Mouse (Mus musculus): ENCODE measurements around the gene Hist1h2bb. TPM values are rescaled to one million over a fixed set of nuclear protein-coding genes. Genes with fewer than 3 reads are reported as not detected.
"Not testable (repeated sequence)": the region's sequence is repeated elsewhere in the genome, so short reads cannot be mapped to it uniquely, and the experiment has no call there.

Hist1h2bb gene
- polyA plus RNA-seq, 1 experiment from 2014 or later: 2.4 TPM

DNA sequence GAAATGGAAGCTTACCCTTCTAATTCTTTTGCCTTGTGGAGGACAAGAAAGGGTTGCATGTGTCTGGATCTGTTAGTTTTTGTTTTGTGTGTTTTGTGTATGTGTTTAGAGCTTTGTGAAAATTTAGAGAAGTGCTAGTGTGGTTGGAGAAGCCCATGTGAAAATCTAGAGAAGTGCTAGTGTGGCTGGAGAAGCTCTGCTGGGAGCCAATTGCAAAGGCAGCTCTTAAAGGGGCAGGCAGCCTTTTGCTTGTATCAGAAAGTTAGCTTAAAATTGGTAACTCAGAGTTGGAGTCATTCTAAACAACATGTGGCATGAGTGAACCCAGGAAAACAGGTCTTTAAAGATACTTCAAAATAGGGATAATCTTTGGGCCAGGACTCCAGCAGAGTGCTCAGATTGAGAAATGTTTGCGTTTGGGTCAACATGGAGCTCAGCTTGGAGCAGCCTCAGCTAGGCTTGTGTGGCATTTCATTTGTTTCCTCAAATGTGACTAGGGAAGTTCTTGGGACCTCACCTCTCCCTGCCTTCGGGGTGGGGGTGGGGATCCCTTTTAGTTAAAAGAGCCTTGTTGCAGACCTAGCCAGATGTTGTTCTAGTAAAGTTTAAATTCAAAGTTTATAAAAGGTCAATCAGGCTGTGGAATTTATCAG lies 28.8 kb upstream of the Hist1h2bb start:
- WGBS: 22% methylated on average over 2 of the region's 2 CpGs
- not testable (repeated sequence) for DNase-seq (ENCODE audit: low spot score); H3K4me3 ChIP-seq (ENCODE audit: low read depth, low read length); H3K9ac ChIP-seq (ENCODE audit: low read length); H3K27me3 ChIP-seq (ENCODE audit: control insufficient read depth, insufficient read depth, low read length); H3K4me2 ChIP-seq (ENCODE audit: low read depth); ATAC-seq (ENCODE audit: insufficient read depth, low FRiP score, low TSS enrichment); H3K4me1 ChIP-seq (ENCODE audit: control insufficient read depth, insufficient read depth, low read length); H3K9me3 ChIP-seq (ENCODE audit: control insufficient read depth, low read length); H3K27ac ChIP-seq (ENCODE audit: low read depth, low read length); H3K36me3 ChIP-seq (ENCODE audit: control insufficient read depth, insufficient read depth, low read length)

DNA sequence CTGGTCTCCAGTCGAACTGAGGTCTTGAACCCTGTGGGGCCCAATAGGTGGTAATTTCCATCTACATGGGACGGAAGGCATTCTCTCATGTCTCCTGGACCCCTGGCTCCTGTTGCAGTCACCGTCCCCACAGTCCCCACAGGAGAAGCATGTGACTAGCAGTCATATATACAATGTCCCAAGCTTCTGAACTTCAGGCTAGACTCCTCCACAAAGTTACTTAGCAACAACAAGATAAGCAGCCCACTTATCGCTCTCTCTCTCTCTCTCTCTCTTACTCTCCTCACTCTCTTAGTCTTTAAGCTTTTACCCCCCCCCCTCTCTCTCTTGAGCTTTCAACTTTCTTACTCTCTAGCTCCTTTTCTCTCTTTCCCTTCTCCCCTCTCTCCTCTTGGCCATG lies 22.3 kb upstream of the Hist1h2bb start:
- Histone ChIP-seq H3K9me3 (ENCODE audit: control insufficient read depth, low read length) (no peaks in the 10 kb centered on the region), H3K9ac (ENCODE audit: low read length) (no peak overlapping the region), H3K36me3 (ENCODE audit: control insufficient read depth, insufficient read depth, low read length) (no peaks in the 10 kb centered on the region), H3K4me3 (ENCODE audit: low read depth, low read length) (no peak overlapping the region), H3K27me3 (ENCODE audit: control insufficient read depth, insufficient read depth, low read length) (no peaks in the 10 kb centered on the region), H3K4me1 (ENCODE audit: control insufficient read depth, insufficient read depth, low read length) (no peaks in the 10 kb centered on the region), H3K27ac (ENCODE audit: low read depth, low read length) (no peak overlapping the region), H3K4me2 (ENCODE audit: low read depth) (no peak overlapping the region)
- 95% methylated on average over 4 of the region's 4 CpGs for WGBS
- ATAC-seq (ENCODE audit: insufficient read depth, low FRiP score, low TSS enrichment): no peak
- no peak for DNase-seq (ENCODE audit: low spot score)

DNA sequence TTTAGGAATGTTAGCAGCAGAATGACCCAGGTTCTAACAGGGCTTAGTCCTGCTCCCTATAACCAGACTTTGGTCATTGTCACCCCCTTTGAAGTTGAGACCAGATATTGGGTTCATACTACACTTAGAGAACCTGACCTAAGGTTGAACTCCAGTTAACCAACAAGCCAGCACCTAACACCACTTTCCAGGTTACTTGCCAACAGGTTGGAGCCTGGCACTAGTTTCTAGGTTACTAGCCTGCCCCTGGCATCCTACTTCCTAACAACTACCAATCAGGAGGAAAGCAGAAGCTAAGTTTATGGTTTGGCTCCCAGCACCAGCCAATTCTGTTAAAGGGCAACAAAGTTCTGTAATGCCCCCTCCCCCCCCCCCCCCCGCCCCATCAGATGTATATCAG lies 21.3 kb upstream of the Hist1h2bb start:
- H3K27ac ChIP-seq (ENCODE audit: low read depth, low read length): no peak overlapping the region
- 40% methylated on average over 1 of the region's 1 CpGs for WGBS
- no peaks in the 10 kb centered on the region for H3K27me3 ChIP-seq (ENCODE audit: control insufficient read depth, insufficient read depth, low read length)
- no peak overlapping the region for H3K4me3 ChIP-seq (ENCODE audit: low read depth, low read length)
- H3K4me1 ChIP-seq (ENCODE audit: control insufficient read depth, insufficient read depth, low read length): no peaks in the 10 kb centered on the region
- H3K9me3 ChIP-seq (ENCODE audit: control insufficient read depth, low read length): no peaks in the 10 kb centered on the region
- DNase-seq (ENCODE audit: low spot score) (no peak), ATAC-seq (ENCODE audit: insufficient read depth, low FRiP score, low TSS enrichment) (no peak)
- H3K4me2 ChIP-seq (ENCODE audit: low read depth): no peak overlapping the region
- H3K9ac ChIP-seq (ENCODE audit: low read length): no peak overlapping the region
- H3K36me3 ChIP-seq (ENCODE audit: control insufficient read depth, insufficient read depth, low read length): no peaks in the 10 kb centered on the region

DNA sequence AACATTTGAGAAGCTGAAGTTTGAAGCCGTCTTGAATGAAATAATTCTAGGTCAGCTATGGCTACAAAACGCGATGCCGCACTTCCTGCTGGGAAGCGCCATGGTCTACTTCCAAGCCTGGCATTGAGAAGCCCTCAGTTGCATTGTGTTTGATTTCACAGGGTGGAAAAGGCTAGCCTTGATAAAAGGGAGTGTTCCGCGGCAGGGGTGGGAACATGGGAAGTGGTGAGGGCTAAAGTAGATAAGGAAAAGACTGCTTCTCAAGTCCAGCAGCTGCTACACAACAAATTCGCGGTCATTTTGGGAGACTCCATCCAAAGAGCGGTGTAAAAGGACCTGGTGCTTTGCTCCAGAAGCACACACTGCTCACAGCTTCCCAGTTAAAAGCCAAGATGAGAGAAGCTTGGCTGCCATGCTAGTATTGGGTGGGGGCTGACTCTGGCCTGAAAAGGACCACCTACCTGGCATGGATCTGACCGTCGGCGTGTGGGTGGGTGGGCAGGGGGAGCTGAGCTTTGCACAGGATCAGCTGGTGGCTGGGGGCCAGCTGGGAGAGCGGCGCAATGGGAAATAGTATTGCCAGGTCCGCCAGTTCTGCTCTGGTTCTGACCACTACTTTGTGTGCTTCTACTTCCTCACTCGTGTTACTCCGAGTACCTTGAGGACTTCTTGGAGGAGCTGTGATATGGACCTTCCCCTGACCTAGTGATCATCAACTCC lies 17.9 kb upstream of the Hist1h2bb start:
- DNase-seq (ENCODE audit: low spot score): no peak
- Histone ChIP-seq H3K9me3 (ENCODE audit: control insufficient read depth, low read length) (no peaks in the 10 kb centered on the region), H3K36me3 (ENCODE audit: control insufficient read depth, insufficient read depth, low read length) (no peaks in the 10 kb centered on the region), H3K27ac (ENCODE audit: low read depth, low read length) (no peak overlapping the region), H3K9ac (ENCODE audit: low read length) (no peak overlapping the region), H3K4me1 (ENCODE audit: control insufficient read depth, insufficient read depth, low read length) (no peaks in the 10 kb centered on the region), H3K4me2 (ENCODE audit: low read depth) (no peak overlapping the region), H3K4me3 (ENCODE audit: low read depth, low read length) (no peak overlapping the region), H3K27me3 (ENCODE audit: control insufficient read depth, insufficient read depth, low read length) (no peaks in the 10 kb centered on the region)
- 87% methylated on average over 18 of the region's 18 CpGs for WGBS
- no peak for ATAC-seq (ENCODE audit: insufficient read depth, low FRiP score, low TSS enrichment)

DNA sequence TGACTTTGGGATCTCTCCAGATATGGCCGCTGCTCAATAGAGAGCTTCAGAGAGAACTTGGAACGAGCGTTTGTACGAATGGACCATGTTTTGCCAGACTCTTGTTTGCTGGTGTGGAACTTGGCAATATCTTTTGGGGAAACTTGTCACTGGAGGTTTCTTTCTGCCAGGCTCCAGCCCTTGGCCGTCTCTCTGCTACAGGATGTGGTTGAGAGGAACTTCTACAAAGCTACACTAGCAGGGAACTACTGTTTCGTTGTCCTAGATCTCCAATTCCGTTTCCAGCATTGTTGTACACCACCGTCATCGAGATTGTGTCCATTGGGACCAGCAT lies 17.4 kb upstream of the Hist1h2bb start:
- Histone ChIP-seq H3K4me3 (ENCODE audit: low read depth, low read length) (no peak overlapping the region), H3K9ac (ENCODE audit: low read length) (no peak overlapping the region), H3K4me2 (ENCODE audit: low read depth) (no peak overlapping the region), H3K9me3 (ENCODE audit: control insufficient read depth, low read length) (no peaks in the 10 kb centered on the region), H3K36me3 (ENCODE audit: control insufficient read depth, insufficient read depth, low read length) (no peaks in the 10 kb centered on the region), H3K27ac (ENCODE audit: low read depth, low read length) (no peak overlapping the region), H3K27me3 (ENCODE audit: control insufficient read depth, insufficient read depth, low read length) (no peaks in the 10 kb centered on the region), H3K4me1 (ENCODE audit: control insufficient read depth, insufficient read depth, low read length) (no peaks in the 10 kb centered on the region)
- DNase-seq (ENCODE audit: low spot score): no peak
- ATAC-seq (ENCODE audit: insufficient read depth, low FRiP score, low TSS enrichment): no peak
- 93% methylated on average over 9 of the region's 9 CpGs for WGBS

DNA sequence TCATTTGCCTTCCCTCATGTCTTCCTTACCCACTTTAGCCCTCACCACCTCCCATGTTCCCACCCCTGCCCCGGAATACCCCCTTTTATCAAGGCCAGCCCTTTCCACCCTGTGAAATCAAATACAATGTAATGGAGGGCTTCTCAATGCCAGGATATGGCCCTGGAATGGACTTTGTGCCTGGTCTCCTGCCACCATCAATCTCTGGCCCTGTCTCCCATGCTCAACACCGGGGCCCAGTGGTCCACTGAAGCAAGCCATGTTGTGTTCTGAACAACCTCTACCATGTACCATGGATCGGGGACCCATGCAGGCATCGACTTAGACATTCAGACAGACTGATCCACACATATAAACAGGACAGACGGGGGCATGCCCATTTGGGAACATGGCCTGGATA lies 16.8 kb upstream of the Hist1h2bb start:
- 94% methylated on average over 5 of the region's 5 CpGs for WGBS
- Histone ChIP-seq H3K4me1 (ENCODE audit: control insufficient read depth, insufficient read depth, low read length) (no peaks in the 10 kb centered on the region), H3K27me3 (ENCODE audit: control insufficient read depth, insufficient read depth, low read length) (no peaks in the 10 kb centered on the region), H3K36me3 (ENCODE audit: control insufficient read depth, insufficient read depth, low read length) (no peaks in the 10 kb centered on the region), H3K27ac (ENCODE audit: low read depth, low read length) (no peak overlapping the region), H3K9ac (ENCODE audit: low read length) (no peak overlapping the region), H3K4me2 (ENCODE audit: low read depth) (no peak overlapping the region), H3K9me3 (ENCODE audit: control insufficient read depth, low read length) (no peaks in the 10 kb centered on the region), H3K4me3 (ENCODE audit: low read depth, low read length) (no peak overlapping the region)
- ATAC-seq (ENCODE audit: insufficient read depth, low FRiP score, low TSS enrichment) (no peak), DNase-seq (ENCODE audit: low spot score) (no peak)

DNA sequence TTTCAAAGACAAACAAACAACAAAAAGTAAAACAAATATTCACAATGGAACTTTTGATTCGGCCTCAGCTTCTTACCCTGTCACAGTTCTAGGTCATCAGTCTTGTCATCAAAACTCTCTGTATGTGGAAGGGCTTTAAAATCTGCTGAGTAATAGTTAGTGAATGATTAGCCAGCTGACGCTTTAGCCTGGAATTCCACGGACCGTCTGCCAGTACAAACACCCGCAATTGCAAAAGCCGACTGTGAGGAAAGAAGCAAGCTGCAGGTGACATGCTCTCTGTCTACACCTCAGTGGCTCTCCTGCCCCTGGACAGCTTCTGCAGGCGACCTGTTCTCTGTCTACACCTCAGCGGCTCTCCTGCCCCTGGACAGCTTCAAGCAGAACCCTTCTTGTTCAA lies 16.1 kb upstream of the Hist1h2bb start:
- no peak for DNase-seq (ENCODE audit: low spot score)

DNA sequence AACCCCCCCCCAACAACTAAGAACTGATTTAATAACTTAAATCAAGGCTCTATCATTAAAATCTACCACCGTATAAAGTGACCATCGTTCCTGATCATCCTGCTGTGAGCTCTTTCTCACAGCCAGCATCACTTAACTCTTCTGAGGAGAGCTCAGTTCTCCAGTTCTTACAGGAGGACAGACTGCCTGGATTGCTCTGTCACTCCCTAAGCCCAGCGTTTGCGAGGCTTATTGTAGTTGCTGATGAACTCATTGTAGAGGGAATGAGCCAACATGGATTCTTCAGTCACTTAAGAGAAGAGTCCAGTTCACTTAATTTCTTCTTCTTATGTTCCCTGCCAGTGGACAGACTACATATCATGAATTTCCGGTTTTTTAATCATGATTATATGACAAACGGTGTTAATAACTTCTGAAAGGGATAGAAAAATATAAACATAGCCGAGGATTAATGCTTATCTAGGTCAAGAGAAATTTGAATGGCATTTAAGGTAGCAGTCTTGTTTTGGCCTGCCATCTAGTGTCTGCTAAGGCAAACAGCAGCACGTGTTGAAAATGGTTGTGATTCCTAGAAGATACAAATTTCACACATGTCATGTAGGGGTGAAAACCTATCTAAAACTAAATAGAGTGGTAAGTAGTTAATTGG lies 14.3 kb upstream of the Hist1h2bb start:
- no peaks in the 10 kb centered on the region for H3K36me3 ChIP-seq (ENCODE audit: control insufficient read depth, insufficient read depth, low read length)
- WGBS: 28% methylated on average over 8 of the region's 8 CpGs
- no peaks in the 10 kb centered on the region for H3K27me3 ChIP-seq (ENCODE audit: control insufficient read depth, insufficient read depth, low read length)
- ATAC-seq (ENCODE audit: insufficient read depth, low FRiP score, low TSS enrichment) (no peak), DNase-seq (ENCODE audit: low spot score) (no peak)
- H3K4me2 ChIP-seq (ENCODE audit: low read depth): no peak overlapping the region
- no peaks in the 10 kb centered on the region for H3K4me1 ChIP-seq (ENCODE audit: control insufficient read depth, insufficient read depth, low read length)
- no peak overlapping the region for H3K27ac ChIP-seq (ENCODE audit: low read depth, low read length)
- H3K9ac ChIP-seq (ENCODE audit: low read length): no peak overlapping the region
- H3K9me3 ChIP-seq (ENCODE audit: control insufficient read depth, low read length): no peaks in the 10 kb centered on the region
- no peak overlapping the region for H3K4me3 ChIP-seq (ENCODE audit: low read depth, low read length)

More for the DNA sequence above, 16.1 kb upstream of the Hist1h2bb start:
- Histone ChIP-seq H3K9me3 (ENCODE audit: control insufficient read depth, low read length) (no peaks in the 10 kb centered on the region), H3K4me3 (ENCODE audit: low read depth, low read length) (no peak overlapping the region), H3K9ac (ENCODE audit: low read length) (no peak overlapping the region), H3K27me3 (ENCODE audit: control insufficient read depth, insufficient read depth, low read length) (no peaks in the 10 kb centered on the region), H3K36me3 (ENCODE audit: control insufficient read depth, insufficient read depth, low read length) (no peaks in the 10 kb centered on the region), H3K4me1 (ENCODE audit: control insufficient read depth, insufficient read depth, low read length) (no peaks in the 10 kb centered on the region), H3K27ac (ENCODE audit: low read depth, low read length) (no peak overlapping the region), H3K4me2 (ENCODE audit: low read depth) (no peak overlapping the region)
- WGBS: 36% methylated on average over 8 of the region's 8 CpGs
- no peak for ATAC-seq (ENCODE audit: insufficient read depth, low FRiP score, low TSS enrichment)

DNA sequence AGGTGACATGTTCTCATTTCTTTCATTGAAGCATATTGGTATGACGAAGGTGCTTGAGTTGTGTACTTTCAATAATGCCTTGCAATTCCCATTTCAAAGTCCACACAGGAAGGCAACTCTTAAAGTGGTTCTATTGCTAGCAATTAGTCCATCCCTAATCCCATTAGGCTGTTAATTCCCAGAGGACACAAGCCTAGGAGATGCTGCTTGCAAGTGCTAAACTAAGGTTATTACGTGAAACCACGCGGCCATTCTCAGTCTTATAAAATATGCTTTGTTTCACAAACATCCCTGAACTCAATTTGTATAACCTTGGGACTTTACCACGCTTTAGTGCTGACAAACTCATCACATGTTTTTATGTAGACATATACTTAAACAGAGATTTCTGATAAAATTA lies 9.4 kb upstream of the Hist1h2bb start:
- no peak overlapping the region for H3K9ac ChIP-seq (ENCODE audit: low read length)
- 66% methylated on average over 5 of the region's 5 CpGs for WGBS
- no peaks in the 10 kb centered on the region for H3K27me3 ChIP-seq (ENCODE audit: control insufficient read depth, insufficient read depth, low read length)
- H3K4me1 ChIP-seq (ENCODE audit: control insufficient read depth, insufficient read depth, low read length): 0 out of 2 replicates have a peak, but pooled peaks cover 6% of the 10 kb centered on the region
- no peak for ATAC-seq (ENCODE audit: insufficient read depth, low FRiP score, low TSS enrichment)
- H3K4me2 ChIP-seq (ENCODE audit: low read depth): no peak overlapping the region
- H3K27ac ChIP-seq (ENCODE audit: low read depth, low read length): no peak overlapping the region
- no peak for DNase-seq (ENCODE audit: low spot score)
- no peaks in the 10 kb centered on the region for H3K9me3 ChIP-seq (ENCODE audit: control insufficient read depth, low read length)
- no peaks in the 10 kb centered on the region for H3K36me3 ChIP-seq (ENCODE audit: control insufficient read depth, insufficient read depth, low read length)
- no peak overlapping the region for H3K4me3 ChIP-seq (ENCODE audit: low read depth, low read length)
